Mouse (Mus musculus) embryo, embryonic 10.5 days (tissue): ENCODE results near the gene Sgpl1.

Source experiments
- DNase-seq: peaks from one replicate; pipeline ENCODE4 v3.0.0-alpha.2; 2015; ENCODE audit warnings: low spot score

Gene Sgpl1

GRCm38 (mm10) chr10:61147157-61148040, at the start of gene Sgpl1:
Gene Sgpl1, minus strand, starts transcription at chr10:61147703.
- DNase-seq: peak; percentile 93

- no peak for DNase-seq
These were observed 48.3 kb upstream of the Sgpl1 start for GRCm38 (mm10) chr10:61195718-61196291.

- DNase-seq: no peak
These were observed 47.7 kb upstream of the Sgpl1 start for GRCm38 (mm10) chr10:61195216-61195615.

- DNase-seq: no peak
These were observed 47.1 kb upstream of the Sgpl1 start for GRCm38 (mm10) chr10:61194611-61195010.

GRCm38 (mm10) chr10:61188010-61188409, 40.5 kb upstream of the Sgpl1 start:
- no peak for DNase-seq

- no peak for DNase-seq
These were observed 39.5 kb upstream of the Sgpl1 start for GRCm38 (mm10) chr10:61187001-61187400.

GRCm38 (mm10) chr10:61179927-61180326, 32.4 kb upstream of the Sgpl1 start:
- no peak for DNase-seq

GRCm38 (mm10) chr10:61178687-61179086, 31.2 kb upstream of the Sgpl1 start:
- no peak for DNase-seq

GRCm38 (mm10) chr10:61177751-61178150, 30.2 kb upstream of the Sgpl1 start:
- DNase-seq: no peak

- DNase-seq: no peak
These were observed 28.8 kb upstream of the Sgpl1 start for GRCm38 (mm10) chr10:61176221-61176790.

- peak; percentile 73 for DNase-seq
These were observed 28.1 kb upstream of the Sgpl1 start for GRCm38 (mm10) chr10:61175442-61176204.

GRCm38 (mm10) chr10:61174711-61175441, 27.4 kb upstream of the Sgpl1 start:
- no peak for DNase-seq

- DNase-seq: no peak
These were observed 25.0 kb upstream of the Sgpl1 start for GRCm38 (mm10) chr10:61172496-61172895.

GRCm38 (mm10) chr10:61171654-61172053, 24.2 kb upstream of the Sgpl1 start, which contains the start of gene Tbata:
Gene Tbata, plus strand, starts transcription at chr10:61171954.
- DNase-seq: no peak

- DNase-seq: no peak
These were observed 20.9 kb upstream of the Sgpl1 start for GRCm38 (mm10) chr10:61168393-61168792.

GRCm38 (mm10) chr10:61167333-61168096, 20.0 kb upstream of the Sgpl1 start:
- no peak for DNase-seq

GRCm38 (mm10) chr10:61162366-61162765, 14.9 kb upstream of the Sgpl1 start:
- DNase-seq: no peak

- no peak for DNase-seq
These were observed 13.2 kb upstream of the Sgpl1 start for GRCm38 (mm10) chr10:61160671-61161070.

- DNase-seq: no peak
These were observed 12.6 kb upstream of the Sgpl1 start for GRCm38 (mm10) chr10:61160089-61160488.

GRCm38 (mm10) chr10:61158594-61158993, 11.1 kb upstream of the Sgpl1 start:
- no peak for DNase-seq

- no peak for DNase-seq
These were observed 8.9 kb upstream of the Sgpl1 start for GRCm38 (mm10) chr10:61156453-61156852.
